Mouse (Mus musculus) G1E-ER4 (cell line): ENCODE results near the gene Pole3. TPM values are rescaled to one million over a fixed set of nuclear protein-coding genes. Genes with fewer than 3 reads are reported as not detected.

Experiments
- GATA1 ChIP-seq: IDR thresholded peaks from one replicate; pipeline ENCODE4 v1.8.0; 2012; ENCODE audit warnings: low read length, inconsistent platforms
- polyA plus RNA-seq: library from polyadenylated mRNA; stranded (reverse); fragments of >175 nt; gene quantifications from 2 replicates; pipeline ENCODE4 v1.2.3, GENCODE M21; 2012

Pole3 gene
- polyA plus RNA-seq, 1 experiment, result 53.6 TPM

GRCm38 (mm10) chr4:62480709-62481605, 43.9 kb downstream of the Pole3 start:
- no peak for TF ChIP-seq GATA1

- no peak for TF ChIP-seq GATA1
Observed at GRCm38 (mm10) chr4:62479937-62480708, 44.7 kb downstream of the Pole3 start, which contains the start of gene Bspry. Bspry (plus strand) TSS chr4:62480053.

- no peak for TF ChIP-seq GATA1
Observed at GRCm38 (mm10) chr4:62477542-62478244, 47.2 kb downstream of the Pole3 start.

- TF ChIP-seq GATA1, result no peak
Observed at GRCm38 (mm10) chr4:62475793-62476192, 49.1 kb downstream of the Pole3 start.

- TF ChIP-seq GATA1, result no peak
Observed at GRCm38 (mm10) chr4:62475131-62475530, 49.7 kb downstream of the Pole3 start.

Other genes with a start within 250 kb of the Pole3 start
- gene Fkbp15, start 164.5 kb downstream of the Pole3 start, polyA plus RNA-seq, result 15.9 and 16.5 TPM in 2 replicates
- 2.6 and 3.4 TPM in 2 replicates for gene Slc31a1, start 164.3 kb downstream of the Pole3 start, polyA plus RNA-seq
- gene Cdc26, start 116.4 kb downstream of the Pole3 start, polyA plus RNA-seq, result 7.5 and 50.0 TPM in 2 replicates
- 1.9 and 3.8 TPM in 2 replicates for gene Prpf4, start 116.3 kb downstream of the Pole3 start, polyA plus RNA-seq
- not detected in 2 replicates for gene Rnf183, start 89.8 kb downstream of the Pole3 start, polyA plus RNA-seq
- gene Wdr31, start 54.2 kb downstream of the Pole3 start, polyA plus RNA-seq, result 0.30 and 0.59 TPM in 2 replicates
- gene Bspry, start 45.0 kb downstream of the Pole3 start, polyA plus RNA-seq, result 0.03 TPM in 1 of 2 replicates, not detected in the other
- 3.7 and 5.4 TPM in 2 replicates for gene Hdhd3, start 21.6 kb downstream of the Pole3 start, polyA plus RNA-seq
- 478 and 558 TPM in 2 replicates for gene Alad, start 5.2 kb downstream of the Pole3 start, polyA plus RNA-seq
- gene 4933430I17Rik, start 301 bp upstream of the Pole3 start, polyA plus RNA-seq, result not detected in 2 replicates
- gene Rgs3, start 34.8 kb upstream of the Pole3 start, polyA plus RNA-seq, result not detected in 2 replicates